Mouse (Mus musculus): ENCODE data around the gene Spin1. TPM values are rescaled to one million over a fixed set of nuclear protein-coding genes. Genes with fewer than 3 reads are reported as not detected.

The Spin1 gene
- total and polyA plus RNA-seq, 3 experiments, result 16.6 to 47.3 (median 23.7) TPM

GRCm38 (mm10) chr13:51191416-51192140 lies 90.9 kb downstream of the Spin1 start:
- Histone ChIP-seq H3K27ac (ENCODE audit: control insufficient read depth, low read depth, low read length) (no peak overlapping the region), H3K4me1 (ENCODE audit: control insufficient read depth in 1 of 2, insufficient read depth in 2 of 2, low read length in 2 of 2) (no peaks in the 10 kb centered on the region), H3K9ac (ENCODE audit: control insufficient read depth, low read depth, low read length, poor library complexity, severe bottlenecking) (no peak overlapping the region), H3K36me3 (ENCODE audit: control insufficient read depth in 1 of 2, insufficient read depth in 2 of 2, low read length in 2 of 2) (no peaks in the 10 kb centered on the region), H3K9me3 (replicated peaks; ENCODE audit: insufficient read depth, low read length) (no peaks in the 10 kb centered on the region), H3K4me3 (ENCODE audit: control insufficient read depth in 1 of 2, insufficient read depth in 1 of 2, low read depth in 2 of 2, low read length in 2 of 2) (no peak overlapping the region), H3K79me2 (ENCODE audit: control insufficient read depth, insufficient read depth, low read length, poor library complexity) (no peaks in the 10 kb centered on the region), H3K27me3 (ENCODE audit: control insufficient read depth in 1 of 2, insufficient read depth in 2 of 2, low read length in 2 of 2) (no peaks in the 10 kb centered on the region)
- no peak for DNase-seq (ENCODE audit: low read depth, low spot score)
- TF ChIP-seq HCFC1 (IDR thresholded peaks at IDR 0.05; ENCODE audit: low read depth, low read length) (no peak), USF2 (IDR thresholded peaks at IDR 0.05; ENCODE audit: borderline replicate concordance in 1 of 2, insufficient read depth in 1 of 2, low read depth in 1 of 2, low read length in 2 of 2) (no peak), GABPA (IDR thresholded peaks at IDR 0.05; ENCODE audit: low read depth, low read length) (no peak), ETS1 (IDR thresholded peaks at IDR 0.05; ENCODE audit: low read depth, low read length) (no peak), USF1 (IDR thresholded peaks at IDR 0.05; ENCODE audit: low read depth, low read length) (no peak), RAD21 (IDR thresholded peaks at IDR 0.05; ENCODE audit: low read depth, low read length) (0 out of 2 replicates have a peak, but pooled peaks have one; percentile 0), SIN3A (IDR thresholded peaks at IDR 0.05; ENCODE audit: low read length) (no peak), POLR2AphosphoS2 (IDR thresholded peaks at IDR 0.05; ENCODE audit: low read length) (no peak)

GRCm38 (mm10) chr13:51193893-51194292 lies 93.2 kb downstream of the Spin1 start:
- H3K9ac ChIP-seq (ENCODE audit: control insufficient read depth, low read depth, low read length, poor library complexity, severe bottlenecking), result no peak overlapping the region
- no peak overlapping the region for H3K27ac ChIP-seq (ENCODE audit: control insufficient read depth, low read depth, low read length)
- no peaks in the 10 kb centered on the region for H3K36me3 ChIP-seq (ENCODE audit: control insufficient read depth in 1 of 2, insufficient read depth in 2 of 2, low read length in 2 of 2)
- no peaks in the 10 kb centered on the region for H3K27me3 ChIP-seq (ENCODE audit: control insufficient read depth in 1 of 2, insufficient read depth in 2 of 2, low read length in 2 of 2)
- TF ChIP-seq MYB (IDR thresholded peaks at IDR 0.05; ENCODE audit: low read depth, low read length) (no peak), USF1 (IDR thresholded peaks at IDR 0.05; ENCODE audit: low read depth, low read length) (no peak), ZKSCAN1 (IDR thresholded peaks at IDR 0.05; ENCODE audit: low read depth, low read length) (no peak), KAT2A (conservative IDR thresholded peaks at IDR 0.05; ENCODE audit: low read depth, low read length) (no peak), ETS1 (IDR thresholded peaks at IDR 0.05; ENCODE audit: low read depth, low read length) (no peak), TBP (IDR thresholded peaks at IDR 0.05; ENCODE audit: low read depth, low read length) (no peak), POLR2AphosphoS5 (IDR thresholded peaks at IDR 0.05; ENCODE audit: borderline replicate concordance, low read depth, low read length) (no peak), CHD2 (IDR thresholded peaks at IDR 0.05; ENCODE audit: low read length) (no peak), RCOR1 (IDR thresholded peaks at IDR 0.05; ENCODE audit: low read depth, low read length) (no peak), ZC3H11A (IDR thresholded peaks at IDR 0.05; ENCODE audit: low read depth, low read length) (no peak), CHD1 (IDR thresholded peaks at IDR 0.05; ENCODE audit: low read depth, low read length) (no peak), CTCF (IDR thresholded peaks at IDR 0.05 in 2 of 3, conservative IDR thresholded peaks at IDR 0.05 in 1 of 3; ENCODE audit: control insufficient read depth in 1 of 3, insufficient read depth in 1 of 3, low read depth in 2 of 3, low read length in 3 of 3, poor library complexity in 1 of 3, severe bottlenecking in 1 of 3) (no peak), ELF1 (IDR thresholded peaks at IDR 0.05; ENCODE audit: low read depth, low read length) (no peak), BHLHE40 (IDR thresholded peaks at IDR 0.05; ENCODE audit: borderline replicate concordance, low read depth, low read length) (no peak)
- no peaks in the 10 kb centered on the region for H3K79me2 ChIP-seq (ENCODE audit: control insufficient read depth, insufficient read depth, low read length, poor library complexity)
- H3K4me3 ChIP-seq (ENCODE audit: control insufficient read depth in 1 of 2, insufficient read depth in 1 of 2, low read depth in 2 of 2, low read length in 2 of 2), result no peak overlapping the region
- H3K4me1 ChIP-seq (ENCODE audit: control insufficient read depth in 1 of 2, insufficient read depth in 2 of 2, low read length in 2 of 2), result no peaks in the 10 kb centered on the region
- DNase-seq (ENCODE audit: low read depth, low spot score), result no peak
- H3K9me3 ChIP-seq (replicated peaks; ENCODE audit: insufficient read depth, low read length), result no peaks in the 10 kb centered on the region

Measured in MEL (cell line).